ENCODE assay signal across 22 mouse cellular contexts in genomic region chr6:134745876-134746275, GRCm38 (mm10). TPM values are rescaled to one million over a fixed set of nuclear protein-coding genes. Genes with fewer than 3 reads are reported as not detected.
DNase-seq lines count a peak whose midpoint lies in the region; ATAC-seq and TF ChIP-seq lines count a peak whose summit lies in the region.
"Had no signal": no experiment of that assay in that cellular context is flagged by ENCODE, and none has a peak within 500 bp of the region (broad histone marks: within the 10 kb centered on the region; RNA-seq: fewer than 3 reads in every experiment).

No protein-coding gene starts in this region.

- TF ChIP-seq POLR2A in lung, adult 2 months (IDR thresholded peaks at IDR 0.05; ENCODE audit: borderline replicate concordance, extremely low read depth, low read depth, low read length) = no peak

- 91% methylated on average over 7 of the region's 7 CpGs for WGBS in intestine, embryonic 14.5 days
- 91% methylated on average over 7 of the region's 7 CpGs for WGBS in intestine, postnatal 0 days
- 73% methylated on average over 7 of the region's 7 CpGs for WGBS in lung, postnatal 0 days
- 78% methylated on average over 7 of the region's 7 CpGs for WGBS in lung, adult 2 months
- 95% methylated on average over 7 of the region's 7 CpGs for WGBS in midbrain, embryonic 11.5 days
- 96% methylated on average over 7 of the region's 7 CpGs for WGBS in midbrain, embryonic 16.5 days

- H3K36me3 ChIP-seq in intestine, embryonic 14.5 days (ENCODE audit: control insufficient read depth, insufficient read depth, low read length) = no peaks in the 10 kb centered on the region
- no peaks in the 10 kb centered on the region; the same call in 1 of the 2 replicates for H3K36me3 ChIP-seq in intestine, postnatal 0 days (ENCODE audit: control insufficient read depth, insufficient read depth)
- 0 out of 2 replicates have a peak, but pooled peaks cover 3% of the 10 kb centered on the region for H3K36me3 ChIP-seq in lung, postnatal 0 days (ENCODE audit: insufficient read depth, low read length)
- H3K36me3 ChIP-seq in midbrain, embryonic 11.5 days (ENCODE audit: control insufficient read depth, insufficient read depth, low read length) = no peaks in the 10 kb centered on the region
- no peaks in the 10 kb centered on the region for H3K36me3 ChIP-seq in midbrain, embryonic 16.5 days (ENCODE audit: control insufficient read depth, insufficient read depth, low read length)

- TF ChIP-seq EP300 in lung, postnatal 0 days (IDR thresholded peaks at IDR 0.05) = peak; percentile 64

- no peak for TF ChIP-seq CTCF in intestine, postnatal 0 days (IDR thresholded peaks at IDR 0.05; ENCODE audit: low read depth)
- TF ChIP-seq CTCF in lung, postnatal 0 days (IDR thresholded peaks at IDR 0.05) = no peak
- no peak for TF ChIP-seq CTCF in lung, adult 2 months (IDR thresholded peaks at IDR 0.05; ENCODE audit: insufficient read depth, low read length)

- H3K9me3 ChIP-seq in intestine, embryonic 14.5 days (ENCODE audit: control insufficient read depth, low read length) = no peaks in the 10 kb centered on the region
- no peaks in the 10 kb centered on the region for H3K9me3 ChIP-seq in intestine, postnatal 0 days (ENCODE audit: control insufficient read depth)
- H3K9me3 ChIP-seq in lung, postnatal 0 days (ENCODE audit: low read length) = no peaks in the 10 kb centered on the region
- H3K9me3 ChIP-seq in midbrain, embryonic 11.5 days (ENCODE audit: control insufficient read depth, low read length) = no peaks in the 10 kb centered on the region
- no peaks in the 10 kb centered on the region for H3K9me3 ChIP-seq in midbrain, embryonic 16.5 days (replicated peaks; ENCODE audit: control insufficient read depth, low read length, poor library complexity, severe bottlenecking)
- H3K9me3 ChIP-seq: G1E had no signal

- peak; percentile 25 for DNase-seq in intestine, embryonic 14.5 days (ENCODE audit: low spot score)
- DNase-seq in lung, postnatal 0 days (ENCODE audit: low spot score) = peak; percentile 61
- DNase-seq in lung, adult 2 months = no peak
- DNase-seq in lung, postnatal 36 days = peak; percentile 38
- DNase-seq in lung, postnatal 4 days = no peak
- peak; percentile 49 for DNase-seq in midbrain, embryonic 11.5 days (ENCODE audit: low spot score, missing footprints)
- DNase-seq: adrenal gland, adult 2 months; adrenal gland, adult 8-10 months; adrenal gland, postnatal 10 days; adrenal gland, postnatal 14 days; adrenal gland, postnatal 25 days; adrenal gland, postnatal 36 days; B cell, adult 2 months; cerebellum, adult 11 months; cerebellum, adult 11-12 months had no signal

- H3K27me3 ChIP-seq in intestine, embryonic 14.5 days (replicated peaks; ENCODE audit: control insufficient read depth, insufficient read depth, low read length) = no peaks in the 10 kb centered on the region
- H3K27me3 ChIP-seq in intestine, postnatal 0 days (replicated peaks; ENCODE audit: control insufficient read depth, insufficient read depth, low read length) = no peaks in the 10 kb centered on the region
- no peaks in the 10 kb centered on the region for H3K27me3 ChIP-seq in lung, postnatal 0 days (replicated peaks; ENCODE audit: insufficient read depth, low read length)
- H3K27me3 ChIP-seq in midbrain, embryonic 11.5 days (ENCODE audit: control insufficient read depth, insufficient read depth, low read length) = no peaks in the 10 kb centered on the region
- no peaks in the 10 kb centered on the region for H3K27me3 ChIP-seq in midbrain, embryonic 16.5 days (ENCODE audit: control insufficient read depth, insufficient read depth, low read depth, low read length)
- H3K27me3 ChIP-seq: CH12.LX, Patski had no signal

- no peak overlapping the region for H3K4me2 ChIP-seq in intestine, embryonic 14.5 days (ENCODE audit: low read length)
- H3K4me2 ChIP-seq in intestine, postnatal 0 days (replicated peaks; ENCODE audit: low read depth) = no peak overlapping the region
- H3K4me2 ChIP-seq in lung, postnatal 0 days (replicated peaks; ENCODE audit: low read depth, low read length) = no peak overlapping the region
- no peak overlapping the region for H3K4me2 ChIP-seq in midbrain, embryonic 11.5 days
- no peak overlapping the region for H3K4me2 ChIP-seq in midbrain, embryonic 16.5 days (ENCODE audit: low read length)

- H3K4me1 ChIP-seq in intestine, embryonic 14.5 days (replicated peaks; ENCODE audit: control insufficient read depth, insufficient read depth, low read length) = no peaks in the 10 kb centered on the region
- 0 out of 2 replicates have a peak, but pooled peaks cover 4% of the 10 kb centered on the region for H3K4me1 ChIP-seq in intestine, postnatal 0 days (replicated peaks; ENCODE audit: control insufficient read depth, insufficient read depth, low read length)
- H3K4me1 ChIP-seq in lung, postnatal 0 days (ENCODE audit: insufficient read depth, low read depth, low read length) = no peaks in the 10 kb centered on the region
- H3K4me1 ChIP-seq in lung, adult 2 months (ENCODE audit: control insufficient read depth, insufficient read depth, low read length) = no peaks in the 10 kb centered on the region; the same call in 1 of the 2 replicates
- no peaks in the 10 kb centered on the region for H3K4me1 ChIP-seq in midbrain, embryonic 11.5 days (ENCODE audit: control insufficient read depth, insufficient read depth, low read length)
- no peaks in the 10 kb centered on the region for H3K4me1 ChIP-seq in midbrain, embryonic 16.5 days (ENCODE audit: control insufficient read depth, insufficient read depth, low read length)

- no peak for ATAC-seq in intestine, embryonic 14.5 days (replicated peaks; ENCODE audit: low FRiP score, low TSS enrichment, low read depth)
- no peak for ATAC-seq in intestine, postnatal 0 days
- peak; percentile 48 for ATAC-seq in lung, postnatal 0 days
- no peak for ATAC-seq in midbrain, embryonic 11.5 days (ENCODE audit: low FRiP score)
- no peak for ATAC-seq in midbrain, embryonic 16.5 days
- ATAC-seq: activated CD4-positive, CD25-positive, alpha-beta regulatory T cell, adult 4 months; CD4-positive, CD25-positive, alpha-beta regulatory T cell, adult 4 months; Patski had no signal

- H3K27ac ChIP-seq in intestine, embryonic 14.5 days (ENCODE audit: low read depth) = no peak overlapping the region
- no peak overlapping the region for H3K27ac ChIP-seq in intestine, postnatal 0 days (ENCODE audit: low read depth, low read length)
- no peak overlapping the region for H3K27ac ChIP-seq in lung, postnatal 0 days (ENCODE audit: low read length)
- no peak overlapping the region for H3K27ac ChIP-seq in midbrain, embryonic 11.5 days (ENCODE audit: low read depth, low read length)
- no peak overlapping the region for H3K27ac ChIP-seq in midbrain, embryonic 16.5 days (ENCODE audit: low read length)

- no peak overlapping the region for H3K9ac ChIP-seq in intestine, embryonic 14.5 days (ENCODE audit: low read length)
- H3K9ac ChIP-seq in intestine, postnatal 0 days (ENCODE audit: low read depth, low read length) = no peak overlapping the region
- no peak overlapping the region for H3K9ac ChIP-seq in lung, postnatal 0 days (replicated peaks; ENCODE audit: low read depth)
- no peak overlapping the region for H3K9ac ChIP-seq in midbrain, embryonic 11.5 days (ENCODE audit: low read length)
- H3K9ac ChIP-seq in midbrain, embryonic 16.5 days (ENCODE audit: low read depth, low read length) = no peak overlapping the region

- no peak overlapping the region for H3K4me3 ChIP-seq in intestine, embryonic 14.5 days (ENCODE audit: low read depth, low read length)
- H3K4me3 ChIP-seq in intestine, postnatal 0 days (ENCODE audit: low read depth, low read length) = no peak overlapping the region
- H3K4me3 ChIP-seq in lung, postnatal 0 days (ENCODE audit: low read depth, low read length) = no peak overlapping the region
- no peak overlapping the region for H3K4me3 ChIP-seq in lung, adult 2 months (replicated peaks; ENCODE audit: extremely low read depth, low read depth, low read length)
- H3K4me3 ChIP-seq in midbrain, embryonic 11.5 days (ENCODE audit: low read depth, low read length) = no peak overlapping the region
- no peak overlapping the region for H3K4me3 ChIP-seq in midbrain, embryonic 16.5 days (ENCODE audit: low read depth, low read length)

RNA-seq across cellular contexts. Expression of gene Dusp16, which starts 46.5 kb away (rescaled TPM):
- 20.0 and 23.4 TPM in 2 replicates for polyA plus RNA-seq in intestine, embryonic 14.5 days (2014; fragmentation: Nextera tagmentation; extraction: Ambion mirVana)
- 6.7 and 8.4 TPM in 2 replicates for polyA plus RNA-seq in intestine, postnatal 0 days (2015; fragmentation: Nextera tagmentation; extraction: Ambion mirVana)
- polyA plus RNA-seq in lung, postnatal 0 days (2015; fragmentation: Nextera tagmentation; extraction: Ambion mirVana) = 12.0 and 15.5 TPM in 2 replicates
- 19.5 and 21.1 TPM in 2 replicates for polyA plus RNA-seq in lung, adult 2 months (2012; rRNA removed)
- 18.0 and 18.5 TPM in 2 replicates for polyA plus RNA-seq in midbrain, embryonic 11.5 days (2014; fragmentation: Nextera tagmentation; extraction: Ambion mirVana)
- 4.7 and 5.5 TPM in 2 replicates for polyA plus RNA-seq in midbrain, embryonic 16.5 days (2015; fragmentation: Nextera tagmentation; extraction: Ambion mirVana)

Comparison
In these comparisons a context has a peak if more than half of its experiments do, and no peak if none do; other contexts are left out.
1. DNase-seq: peak in intestine, embryonic 14.5 days (single experiment), lung, postnatal 0 days (single experiment), lung, postnatal 36 days (single experiment) and midbrain, embryonic 11.5 days (single experiment); none in lung, adult 2 months (single experiment) and lung, postnatal 4 days (0 of 2).